19 mouse cellular contexts compared by ENCODE assay signal in genomic region chr11:53655043-53655442, GRCm38 (mm10). TPM values are rescaled to one million over a fixed set of nuclear protein-coding genes. Genes with fewer than 3 reads are reported as not detected.
DNase-seq lines count a peak whose midpoint lies in the region; ATAC-seq lines count a peak whose summit lies in the region.
"Had no signal": no experiment of that assay in that cellular context is flagged by ENCODE, and none has a peak within 500 bp of the region (broad histone marks: within the 10 kb centered on the region; RNA-seq: fewer than 3 reads in every experiment).

No protein-coding gene starts in this region.

- peak; percentile 91 for DNase-seq in 416B (ENCODE audit: low read depth)
- DNase-seq in c-Kit-positive CD71-positive TER-119-negative erythroid progenitor cells, embryonic 14.5 days (ENCODE audit: low read depth): peak; percentile 90
- DNase-seq in liver, embryonic 13.5 days: peak; percentile 73
- no peak for DNase-seq in limb, embryonic 10.5 days (ENCODE audit: low spot score)
- no peak for DNase-seq in layer of hippocampus, adult 8-10 months (ENCODE audit: low spot score in 2 of 2)
- no peak for DNase-seq in thymus, postnatal 36 days
- DNase-seq: cerebellum, postnatal 25 days; kidney, adult 8-10 months; lung, postnatal 10 days; midbrain, embryonic 14.5 days had no signal

- ATAC-seq in heart, embryonic 15.5 days (replicated peaks; ENCODE audit: insufficient number of reproducible peaks, insufficient read depth, low FRiP score, low read depth): peak; percentile 89
- ATAC-seq in liver, embryonic 13.5 days (ENCODE audit: low read depth): peak; percentile 86
- ATAC-seq in intestine, embryonic 15.5 days: no peak
- ATAC-seq: forebrain, embryonic 14.5 days had no signal

- peak overlapping the region; percentile 35; the same call in 1 of the 2 replicates for H3K27ac ChIP-seq in heart, embryonic 15.5 days
- H3K27ac ChIP-seq in liver, embryonic 13.5 days: peak overlapping the region; percentile 73
- H3K27ac ChIP-seq in limb, embryonic 10.5 days: no peak overlapping the region
- no peak overlapping the region for H3K27ac ChIP-seq in intestine, embryonic 15.5 days
- H3K27ac ChIP-seq: layer of hippocampus, adult 2 months; neural tube, embryonic 13.5 days had no signal

- H3K36me3 ChIP-seq in heart, embryonic 15.5 days: peaks cover 17% of the 10 kb centered on the region; the same call in 1 of the 2 replicates
- peaks cover 49% of the 10 kb centered on the region for H3K36me3 ChIP-seq in liver, embryonic 13.5 days
- H3K36me3 ChIP-seq in limb, embryonic 10.5 days: peaks cover 52% of the 10 kb centered on the region
- H3K36me3 ChIP-seq in intestine, embryonic 15.5 days: peaks cover 10% of the 10 kb centered on the region; the same call in 1 of the 2 replicates

- no peaks in the 10 kb centered on the region for H3K27me3 ChIP-seq in heart, embryonic 15.5 days
- no peaks in the 10 kb centered on the region for H3K27me3 ChIP-seq in liver, embryonic 13.5 days
- H3K27me3 ChIP-seq in limb, embryonic 10.5 days (ENCODE audit: low read depth, poor library complexity, severe bottlenecking): no peaks in the 10 kb centered on the region
- H3K27me3 ChIP-seq in intestine, embryonic 15.5 days (replicated peaks): no peaks in the 10 kb centered on the region
- H3K27me3 ChIP-seq: neural tube, embryonic 13.5 days had no signal

- no peaks in the 10 kb centered on the region for H3K9me3 ChIP-seq in heart, embryonic 15.5 days (replicated peaks)
- no peaks in the 10 kb centered on the region for H3K9me3 ChIP-seq in liver, embryonic 13.5 days (replicated peaks)
- H3K9me3 ChIP-seq in limb, embryonic 10.5 days (replicated peaks): no peaks in the 10 kb centered on the region
- no peaks in the 10 kb centered on the region for H3K9me3 ChIP-seq in intestine, embryonic 15.5 days
- H3K9me3 ChIP-seq: neural tube, embryonic 13.5 days had no signal

- peak overlapping the region; percentile 7; the same call in 1 of the 2 replicates for H3K4me2 ChIP-seq in heart, embryonic 15.5 days
- H3K4me2 ChIP-seq in liver, embryonic 13.5 days: peak overlapping the region; percentile 36
- no peak overlapping the region for H3K4me2 ChIP-seq in intestine, embryonic 15.5 days (replicated peaks)
- H3K4me2 ChIP-seq: neural tube, embryonic 13.5 days had no signal

- no peak overlapping the region for H3K9ac ChIP-seq in heart, embryonic 15.5 days
- no peak overlapping the region; the same call in 1 of the 2 replicates for H3K9ac ChIP-seq in liver, embryonic 13.5 days
- H3K9ac ChIP-seq in intestine, embryonic 15.5 days: no peak overlapping the region
- H3K9ac ChIP-seq: neural tube, embryonic 13.5 days had no signal

- peaks cover 24% of the 10 kb centered on the region for H3K4me1 ChIP-seq in heart, embryonic 15.5 days (replicated peaks)
- peaks cover 40% of the 10 kb centered on the region for H3K4me1 ChIP-seq in liver, embryonic 13.5 days (replicated peaks)
- H3K4me1 ChIP-seq in limb, embryonic 10.5 days: no peaks in the 10 kb centered on the region
- no peaks in the 10 kb centered on the region for H3K4me1 ChIP-seq in intestine, embryonic 15.5 days (replicated peaks)
- H3K4me1 ChIP-seq: neural tube, embryonic 13.5 days had no signal

- WGBS in heart, embryonic 15.5 days: 24% methylated on average over 5 of the region's 5 CpGs
- 19% methylated on average over 5 of the region's 5 CpGs for WGBS in liver, embryonic 13.5 days (ENCODE audit: insufficient replicate concordance)
- WGBS in limb, embryonic 10.5 days: 88% methylated on average over 5 of the region's 5 CpGs
- WGBS in intestine, embryonic 15.5 days: 78% methylated on average over 5 of the region's 5 CpGs

- H3K4me3 ChIP-seq in heart, embryonic 15.5 days: no peak overlapping the region
- H3K4me3 ChIP-seq in liver, embryonic 13.5 days (replicated peaks): no peak overlapping the region
- no peak overlapping the region for H3K4me3 ChIP-seq in limb, embryonic 10.5 days
- no peak overlapping the region for H3K4me3 ChIP-seq in intestine, embryonic 15.5 days (replicated peaks)
- H3K4me3 ChIP-seq: layer of hippocampus, adult 2 months; neural tube, embryonic 13.5 days had no signal

RNA-seq across cellular contexts. Expression of gene Il13, which starts 20.5 kb away (rescaled TPM):
- not detected in 2 replicates for polyA plus RNA-seq in heart, embryonic 15.5 days (2015; fragmentation: Nextera tagmentation; extraction: Ambion mirVana)
- polyA plus RNA-seq in liver, embryonic 13.5 days (2015; fragmentation: Nextera tagmentation; extraction: Ambion mirVana): not detected in 2 replicates
- not detected in 2 replicates for polyA plus RNA-seq in limb, embryonic 10.5 days (2016; fragmentation: Nextera tagmentation; extraction: Ambion mirVana)
- not detected for total RNA-seq in layer of hippocampus, adult 8-10 months (2022)
- polyA plus RNA-seq in intestine, embryonic 15.5 days (2015; fragmentation: Nextera tagmentation; extraction: Ambion mirVana): not detected in 2 replicates
- total RNA-seq: layer of hippocampus, adult 2 months had no signal
- polyA plus RNA-seq: brain, embryonic 14.5 days; embryonic facial prominence, embryonic 14.5 days; forebrain, embryonic 14.5 days; limb, embryonic 11.5 days; midbrain, embryonic 14.5 days; neural tube, embryonic 13.5 days had no signal

RNA-seq across cellular contexts. Expression of gene Il4, which starts 36.6 kb away (rescaled TPM):
- polyA plus RNA-seq in heart, embryonic 15.5 days (2015; fragmentation: Nextera tagmentation; extraction: Ambion mirVana): 0.33 and 0.82 TPM in 2 replicates
- polyA plus RNA-seq in liver, embryonic 13.5 days (2015; fragmentation: Nextera tagmentation; extraction: Ambion mirVana): 0.60 and 0.82 TPM in 2 replicates
- 0.40 and 0.58 TPM in 2 replicates for polyA plus RNA-seq in limb, embryonic 10.5 days (2016; fragmentation: Nextera tagmentation; extraction: Ambion mirVana)
- total RNA-seq in layer of hippocampus, adult 8-10 months (2022): not detected
- polyA plus RNA-seq in intestine, embryonic 15.5 days (2015; fragmentation: Nextera tagmentation; extraction: Ambion mirVana): 0.56 and 0.59 TPM in 2 replicates
- total RNA-seq: layer of hippocampus, adult 2 months had no signal
- polyA plus RNA-seq: brain, embryonic 14.5 days; gonadal fat pad, adult 2 months had no signal

RNA-seq across cellular contexts. Expression of gene Rad50, which starts 52.1 kb away (rescaled TPM):
- polyA plus RNA-seq in heart, embryonic 15.5 days (2015; fragmentation: Nextera tagmentation; extraction: Ambion mirVana): 17.3 and 19.5 TPM in 2 replicates
- polyA plus RNA-seq in liver, embryonic 13.5 days (2015; fragmentation: Nextera tagmentation; extraction: Ambion mirVana): 19.5 and 24.1 TPM in 2 replicates
- 24.2 and 28.1 TPM in 2 replicates for polyA plus RNA-seq in limb, embryonic 10.5 days (2016; fragmentation: Nextera tagmentation; extraction: Ambion mirVana)
- total RNA-seq in layer of hippocampus, adult 8-10 months (2022): 10 to 100 TPM; 11.3 to 15.9 (median 13.0) TPM
- polyA plus RNA-seq in intestine, embryonic 15.5 days (2015; fragmentation: Nextera tagmentation; extraction: Ambion mirVana): 30.9 and 35.4 TPM in 2 replicates

Comparison
In these comparisons a context has a peak if more than half of its experiments do, and no peak if none do; other contexts are left out.
1. DNase-seq: peak in 416B (single experiment), c-Kit-positive CD71-positive TER-119-negative erythroid progenitor cells, embryonic 14.5 days (single experiment) and liver, embryonic 13.5 days (single experiment); none in limb, embryonic 10.5 days (single experiment), layer of hippocampus, adult 8-10 months (0 of 2) and thymus, postnatal 36 days (0 of 2).
2. H3K27ac ChIP-seq: peak in heart, embryonic 15.5 days (single experiment) and liver, embryonic 13.5 days (single experiment); none in limb, embryonic 10.5 days (single experiment) and intestine, embryonic 15.5 days (single experiment).